Mouse (Mus musculus) liver, embryonic 13.5 days (tissue): ENCODE measurements around the gene Cd300ld2. TPM values are rescaled to one million over a fixed set of nuclear protein-coding genes. Genes with fewer than 3 reads are reported as not detected.

Source experiments
- ATAC-seq: fragments of 200-750 bp; cut with Nextera tagmentation; 2 replicates; pipeline ENCODE4 v1.8.0; 2017; ENCODE audit warnings: low read depth, mild to moderate bottlenecking, moderate number of reproducible peaks, moderate library complexity
- DNase-seq: peaks from one replicate; pipeline ENCODE4 v3.0.0; 2022
- H3K27ac ChIP-seq: fragments of 300-500 bp; sonication (generic); 2 replicates; pipeline ENCODE4 v1.5.1; 2015; ENCODE audit warnings: moderate library complexity, mild to moderate bottlenecking, inconsistent platforms
- H3K27me3 ChIP-seq: fragments of 300-500 bp; sonication (generic); 2 replicates; pipeline ENCODE4 v1.6.1; 2015; ENCODE audit warnings: mild to moderate bottlenecking, inconsistent platforms
- H3K36me3 ChIP-seq: fragments of 300-500 bp; sonication (generic); 2 replicates; pipeline ENCODE4 v1.6.1; 2015; ENCODE audit warnings: mild to moderate bottlenecking, inconsistent platforms
- H3K4me1 ChIP-seq: fragments of 300-500 bp; sonication (generic); replicated peaks from 2 replicates; pipeline ENCODE4 v1.6.1; 2015; ENCODE audit warnings: inconsistent platforms
- H3K4me2 ChIP-seq: fragments of 300-500 bp; sonication (generic); 2 replicates; pipeline ENCODE4 v1.6.1; 2015; ENCODE audit warnings: inconsistent platforms, mild to moderate bottlenecking, moderate library complexity
- H3K4me3 ChIP-seq: fragments of 300-500 bp; sonication (generic); replicated peaks from 2 replicates; pipeline ENCODE4 v1.5.1; 2015; ENCODE audit warnings: mild to moderate bottlenecking, inconsistent platforms
- H3K9ac ChIP-seq: fragments of 300-500 bp; sonication (generic); 2 replicates; pipeline ENCODE4 v1.6.1; 2015; ENCODE audit warnings: mild to moderate bottlenecking, inconsistent platforms
- H3K9me3 ChIP-seq: fragments of 300-500 bp; sonication (generic); replicated peaks from 2 replicates; pipeline ENCODE4 v1.6.1; 2016; ENCODE audit warnings: inconsistent platforms
- WGBS: fragments of 180-500 bp; shearing (Covaris S2); methylation state at CpG from one replicate; pipeline ENCODE4 v1.1.7; 2015; ENCODE audit not compliant: insufficient replicate concordance; 5-methylcytosine and 5-hydroxymethylcytosine counted together
- polyA plus RNA-seq: library from polyadenylated mRNA; unstranded; fragments of >200 nt; fragmentation: Nextera tagmentation; extraction: Ambion mirVana; gene quantifications from 2 replicates; pipeline ENCODE4 v1.2.1, GENCODE M21; 2015

Gene Cd300ld2
- polyA plus RNA-seq, 1 experiment from 2014 or later: not detected

- no peak within 1 kb of the TSS for H3K4me3 ChIP-seq
- DNase-seq: no peak
- no peak within 1 kb of the TSS for H3K9ac ChIP-seq
- 38% methylated on average over 7 of the region's 7 CpGs for WGBS
- no peak for ATAC-seq
- no peaks in the 10 kb centered on the region for H3K36me3 ChIP-seq
- no peaks in the 10 kb centered on the region for H3K9me3 ChIP-seq
- H3K27ac ChIP-seq: peak within 1 kb of the TSS; percentile 29; the same call in 1 of the 2 replicates
- H3K27me3 ChIP-seq: no peaks in the 10 kb centered on the region
- no peaks in the 10 kb centered on the region for H3K4me1 ChIP-seq
- no peak within 1 kb of the TSS for H3K4me2 ChIP-seq
These were observed 14.4 kb downstream of the Cd300ld2 start, which contains the start of gene Cd300c2 for GRCm38 (mm10) chr11:115001474-115002040. Gene Cd300c2, minus strand, starts transcription at chr11:115001880.

GRCm38 (mm10) chr11:114989793-114990192 lies 26.2 kb downstream of the Cd300ld2 start, which contains the start of gene Cd300ld:
Gene Cd300ld, minus strand, starts transcription at chr11:114989922.
- no peak for ATAC-seq
- Histone ChIP-seq H3K4me1 (no peaks in the 10 kb centered on the region), H3K36me3 (no peaks in the 10 kb centered on the region), H3K27ac (no peak within 1 kb of the TSS), H3K4me3 (no peak within 1 kb of the TSS), H3K4me2 (no peak within 1 kb of the TSS), H3K9ac (no peak within 1 kb of the TSS), H3K9me3 (no peaks in the 10 kb centered on the region), H3K27me3 (no peaks in the 10 kb centered on the region)
- DNase-seq: no peak
- WGBS: 28% methylated on average over 4 of the region's 4 CpGs

GRCm38 (mm10) chr11:114981866-114982265 lies 34.1 kb downstream of the Cd300ld2 start:
- Histone ChIP-seq H3K4me2 (no peak overlapping the region), H3K9ac (no peak overlapping the region), H3K4me3 (no peak overlapping the region), H3K4me1 (no peaks in the 10 kb centered on the region), H3K36me3 (no peaks in the 10 kb centered on the region), H3K27me3 (no peaks in the 10 kb centered on the region), H3K27ac (no peak overlapping the region), H3K9me3 (peaks cover 5% of the 10 kb centered on the region; the same call in 1 of the 2 replicates)
- 51% methylated on average over 4 of the region's 4 CpGs for WGBS
- ATAC-seq (no peak), DNase-seq (no peak)

- Histone ChIP-seq H3K27ac (no peak overlapping the region), H3K36me3 (no peaks in the 10 kb centered on the region), H3K9me3 (peaks cover 20% of the 10 kb centered on the region; the same call in 1 of the 2 replicates), H3K4me1 (no peaks in the 10 kb centered on the region), H3K4me3 (no peak overlapping the region), H3K4me2 (no peak overlapping the region), H3K27me3 (no peaks in the 10 kb centered on the region), H3K9ac (no peak overlapping the region)
- ATAC-seq (no peak), DNase-seq (no peak)
- WGBS: 74% methylated on average over 10 of the region's 10 CpGs
These were observed 43.3 kb downstream of the Cd300ld2 start for GRCm38 (mm10) chr11:114972726-114973125.

GRCm38 (mm10) chr11:114968752-114969207 lies 47.2 kb downstream of the Cd300ld2 start, which contains the start of gene Cd300c:
Gene Cd300c, minus strand, starts transcription at chr11:114969157.
- DNase-seq (no peak), ATAC-seq (0 out of 2 replicates have a peak, but pooled peaks have one; percentile 34)
- H3K4me1 ChIP-seq: no peaks in the 10 kb centered on the region
- H3K4me3 ChIP-seq: no peak within 1 kb of the TSS
- no peak within 1 kb of the TSS for H3K4me2 ChIP-seq
- WGBS: 54% methylated on average over 9 of the region's 9 CpGs
- no peaks in the 10 kb centered on the region for H3K36me3 ChIP-seq
- H3K27ac ChIP-seq: no peak within 1 kb of the TSS; the same call in 1 of the 2 replicates
- H3K27me3 ChIP-seq: no peaks in the 10 kb centered on the region
- peaks cover 12% of the 10 kb centered on the region; the same call in 1 of the 2 replicates for H3K9me3 ChIP-seq
- H3K9ac ChIP-seq: no peak within 1 kb of the TSS

- ATAC-seq: no peak
- H3K4me1 ChIP-seq: no peaks in the 10 kb centered on the region
- H3K4me2 ChIP-seq: no peak overlapping the region
- no peaks in the 10 kb centered on the region for H3K36me3 ChIP-seq
- H3K27me3 ChIP-seq: no peaks in the 10 kb centered on the region
- no peak overlapping the region for H3K9ac ChIP-seq
- H3K4me3 ChIP-seq: no peak overlapping the region
- WGBS: 18% methylated on average over 3 of the region's 3 CpGs
- H3K9me3 ChIP-seq: no peaks in the 10 kb centered on the region
- H3K27ac ChIP-seq: no peak overlapping the region
- no peak for DNase-seq
These were observed 50.7 kb downstream of the Cd300ld2 start for GRCm38 (mm10) chr11:114965182-114965828.

GRCm38 (mm10) chr11:114960369-114960768 lies 55.6 kb downstream of the Cd300ld2 start:
- H3K4me1 ChIP-seq: no peaks in the 10 kb centered on the region
- H3K9me3 ChIP-seq: no peaks in the 10 kb centered on the region
- H3K36me3 ChIP-seq: no peaks in the 10 kb centered on the region
- H3K27ac ChIP-seq: no peak overlapping the region
- no peak for ATAC-seq
- H3K4me3 ChIP-seq: no peak overlapping the region
- H3K9ac ChIP-seq: no peak overlapping the region
- DNase-seq: no peak
- no peak overlapping the region for H3K4me2 ChIP-seq
- no peaks in the 10 kb centered on the region for H3K27me3 ChIP-seq
- WGBS: 21% methylated on average over 1 of the region's 1 CpGs

Other genes starting within 250 kb of the Cd300ld2 start
- 0.07 and 0.13 TPM in 2 replicates for gene Btbd17, start 220.2 kb downstream of the Cd300ld2 start, polyA plus RNA-seq
- gene Gpr142, start 217.3 kb downstream of the Cd300ld2 start, polyA plus RNA-seq: not detected in 2 replicates
- gene Gprc5c, start 165.0 kb downstream of the Cd300ld2 start, polyA plus RNA-seq: 11.3 and 12.8 TPM in 2 replicates
- gene Cd300a, start 126.2 kb downstream of the Cd300ld2 start, polyA plus RNA-seq: 4.0 and 5.5 TPM in 2 replicates
- 0.50 and 0.72 TPM in 2 replicates for gene Cd300lb, start 81.8 kb downstream of the Cd300ld2 start, polyA plus RNA-seq
- gene Cd300c, start 47.0 kb downstream of the Cd300ld2 start, polyA plus RNA-seq: 0.16 TPM in 1 of 2 replicates, not detected in the other
- 0.48 and 0.59 TPM in 2 replicates for gene Cd300ld, start 26.3 kb downstream of the Cd300ld2 start, polyA plus RNA-seq
- gene Cd300c2, start 14.3 kb downstream of the Cd300ld2 start, polyA plus RNA-seq: 4.2 and 4.9 TPM in 2 replicates
- gene Cd300ld4, start 10.8 kb upstream of the Cd300ld2 start, polyA plus RNA-seq: not detected in 2 replicates
- gene Cd300ld5, start 21.6 kb upstream of the Cd300ld2 start, polyA plus RNA-seq: not detected in 2 replicates
- gene Cd300ld3, start 32.2 kb upstream of the Cd300ld2 start, polyA plus RNA-seq: not detected in 2 replicates
- 0.68 and 0.82 TPM in 2 replicates for gene Cd300e, start 46.0 kb upstream of the Cd300ld2 start, polyA plus RNA-seq
- gene Rab37, start 75.2 kb upstream of the Cd300ld2 start, polyA plus RNA-seq: 3.3 and 3.6 TPM in 2 replicates
- 0.97 TPM in 2 replicates for gene Cd300lf, start 117.8 kb upstream of the Cd300ld2 start, polyA plus RNA-seq
- gene Slc9a3r1, start 147.1 kb upstream of the Cd300ld2 start, polyA plus RNA-seq: 59.8 and 69.9 TPM in 2 replicates
- gene Tmem104, start 171.3 kb upstream of the Cd300ld2 start, polyA plus RNA-seq: 5.1 and 6.8 TPM in 2 replicates
- gene Nat9, start 171.7 kb upstream of the Cd300ld2 start, polyA plus RNA-seq: 11.9 and 13.3 TPM in 2 replicates